Mouse (Mus musculus): ENCODE data around the gene Cldnd1. TPM values are rescaled to one million over a fixed set of nuclear protein-coding genes. Genes with fewer than 3 reads are reported as not detected.
A peak's percentile ranks its signal among the peaks of the same experiment; 100 is the strongest.

The Cldnd1 gene
- polyA plus RNA-seq, 1 experiment: 51.4 TPM

DNA sequence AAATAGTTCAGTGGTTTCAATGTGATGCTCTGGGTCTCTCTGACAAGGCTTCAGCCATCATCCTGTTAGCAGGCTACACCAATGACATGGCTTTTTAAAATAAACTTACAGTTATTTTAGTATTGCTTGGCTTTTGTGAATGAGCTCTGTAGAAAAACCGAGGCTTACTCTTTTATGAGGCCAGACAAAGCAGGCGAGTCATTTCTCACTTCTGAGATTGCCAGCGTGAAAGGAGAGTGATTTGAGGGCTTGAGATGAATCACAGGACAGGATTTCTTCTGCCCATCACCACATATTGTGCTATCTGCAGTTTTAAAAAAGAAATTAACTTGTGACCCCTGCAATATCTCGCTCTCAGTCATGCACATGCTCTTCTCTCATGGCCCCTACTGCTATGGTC lies 12.7 kb upstream of the Cldnd1 start:
- Histone ChIP-seq H3K4me3 (ENCODE audit: control insufficient read depth, insufficient read depth, low read length) (no peak overlapping the region), H3K4me1 (replicated peaks; ENCODE audit: control insufficient read depth, insufficient read depth, low read length) (no peaks in the 10 kb centered on the region), H3K27me3 (ENCODE audit: control insufficient read depth, insufficient read depth, low read length) (no peaks in the 10 kb centered on the region), H3K27ac (ENCODE audit: control insufficient read depth, insufficient read depth, low read length) (no peak overlapping the region), H3K36me3 (ENCODE audit: control insufficient read depth, insufficient read depth, low read length) (no peaks in the 10 kb centered on the region)
- DNase-seq: no peak
- no peak for TF ChIP-seq CTCF (IDR thresholded peaks at IDR 0.05; ENCODE audit: borderline replicate concordance, control insufficient read depth, extremely low read depth, insufficient read depth, low read length, poor library complexity)
- TF ChIP-seq POLR2A (IDR thresholded peaks at IDR 0.05; ENCODE audit: control insufficient read depth, extremely low read depth, insufficient read depth, low read length, poor library complexity): no peak
- WGBS: 89% methylated on average over 4 of the region's 4 CpGs

DNA sequence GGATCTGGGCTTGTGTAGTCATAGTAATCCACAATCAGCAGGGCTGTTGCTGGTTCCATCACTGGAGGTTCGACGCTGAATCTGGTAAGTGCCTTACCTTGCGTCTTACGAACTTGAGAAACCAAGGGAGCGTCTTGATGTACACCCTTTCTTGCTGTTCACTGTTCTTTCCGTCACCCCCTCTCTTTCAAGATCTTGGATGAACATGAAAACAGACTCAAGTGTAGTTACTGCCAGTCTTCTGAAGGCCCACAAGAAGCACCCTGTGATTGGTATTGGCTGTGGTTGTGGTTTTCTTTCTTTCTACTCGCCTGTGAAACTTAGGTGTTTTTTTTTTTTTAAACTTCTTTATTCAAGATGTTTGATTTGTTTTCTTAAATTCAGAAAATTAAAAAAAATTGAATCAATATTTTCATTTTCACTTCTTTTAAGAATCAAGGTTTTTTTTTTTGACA lies 9.0 kb upstream of the Cldnd1 start, which contains the start of gene Gpr15:
TSS of gene Gpr15 (minus strand) at position 405 of the 455 bp plus-strand sequence.
- Histone ChIP-seq H3K27ac (ENCODE audit: control insufficient read depth, insufficient read depth, low read length) (no peak within 1 kb of the TSS), H3K4me1 (replicated peaks; ENCODE audit: control insufficient read depth, insufficient read depth, low read length) (no peaks in the 10 kb centered on the region), H3K4me3 (ENCODE audit: control insufficient read depth, insufficient read depth, low read length) (no peak within 1 kb of the TSS), H3K27me3 (ENCODE audit: control insufficient read depth, insufficient read depth, low read length) (no peaks in the 10 kb centered on the region), H3K36me3 (ENCODE audit: control insufficient read depth, insufficient read depth, low read length) (no peaks in the 10 kb centered on the region)
- no peak for DNase-seq
- WGBS: 67% methylated on average over 7 of the region's 7 CpGs
- no peak for TF ChIP-seq POLR2A (IDR thresholded peaks at IDR 0.05; ENCODE audit: control insufficient read depth, extremely low read depth, insufficient read depth, low read length, poor library complexity)
- TF ChIP-seq CTCF (IDR thresholded peaks at IDR 0.05; ENCODE audit: borderline replicate concordance, control insufficient read depth, extremely low read depth, insufficient read depth, low read length, poor library complexity): no peak

DNA sequence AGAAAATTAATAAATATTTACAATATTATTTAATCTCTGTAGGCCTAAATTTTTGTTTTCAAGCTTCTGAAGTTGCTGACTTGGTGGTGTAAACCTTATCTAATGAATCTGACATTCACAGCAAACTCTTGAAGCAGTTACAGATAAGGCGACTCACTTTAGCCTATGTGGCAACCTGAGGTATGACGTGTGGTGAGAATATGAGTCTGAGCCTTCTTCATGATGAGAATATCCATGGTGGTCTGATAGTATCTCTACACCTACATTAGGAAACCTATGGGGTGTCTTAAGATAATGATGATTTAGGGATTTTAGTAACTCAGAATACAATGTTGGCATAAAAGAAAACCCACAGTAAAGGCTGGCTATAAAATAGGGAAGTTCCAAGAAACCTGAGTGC lies 5.4 kb upstream of the Cldnd1 start:
- Histone ChIP-seq H3K27me3 (ENCODE audit: control insufficient read depth, insufficient read depth, low read length) (no peaks in the 10 kb centered on the region), H3K4me3 (ENCODE audit: control insufficient read depth, insufficient read depth, low read length) (no peak overlapping the region), H3K4me1 (replicated peaks; ENCODE audit: control insufficient read depth, insufficient read depth, low read length) (no peaks in the 10 kb centered on the region), H3K27ac (ENCODE audit: control insufficient read depth, insufficient read depth, low read length) (no peak overlapping the region), H3K36me3 (ENCODE audit: control insufficient read depth, insufficient read depth, low read length) (no peaks in the 10 kb centered on the region)
- 81% methylated on average over 2 of the region's 2 CpGs for WGBS
- TF ChIP-seq POLR2A (IDR thresholded peaks at IDR 0.05; ENCODE audit: control insufficient read depth, extremely low read depth, insufficient read depth, low read length, poor library complexity) (no peak), CTCF (IDR thresholded peaks at IDR 0.05; ENCODE audit: borderline replicate concordance, control insufficient read depth, extremely low read depth, insufficient read depth, low read length, poor library complexity) (no peak)
- DNase-seq: no peak

DNA sequence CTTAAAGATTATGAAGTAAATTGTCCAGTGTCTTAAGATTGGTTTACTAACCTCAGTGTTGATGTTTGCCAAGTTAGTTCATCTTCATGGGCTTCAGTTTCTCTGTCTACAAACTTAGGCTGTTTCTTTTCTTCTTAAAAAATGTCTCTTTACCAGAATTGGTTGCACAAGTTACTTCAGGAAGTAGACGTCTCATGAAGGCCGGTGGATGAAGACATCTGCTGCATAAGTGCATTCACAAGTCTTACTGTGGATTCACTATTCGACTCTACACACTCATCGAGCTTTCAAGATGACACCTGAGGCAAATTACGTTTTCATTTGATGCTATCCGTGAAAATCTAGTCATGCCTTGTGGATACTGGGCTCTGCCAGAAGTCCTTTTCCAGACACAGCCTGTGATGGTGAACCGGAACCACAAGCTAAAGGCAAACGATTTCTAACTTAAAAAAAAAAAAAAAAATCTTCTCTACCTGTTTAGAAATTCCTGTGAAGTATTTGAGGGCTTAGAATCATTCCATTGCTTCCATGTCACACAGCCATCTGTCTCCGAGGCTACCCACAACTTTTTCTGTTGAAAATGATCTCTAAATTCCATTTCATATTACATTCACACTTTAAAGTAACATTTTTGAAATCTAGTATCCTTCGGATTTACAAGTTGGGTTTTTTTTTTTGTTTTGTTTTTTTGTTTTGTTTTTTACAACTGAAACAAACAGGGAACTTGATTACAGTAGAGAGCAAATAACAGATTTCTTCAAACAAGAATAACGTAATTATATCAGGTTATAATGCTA lies 832 bp upstream of the Cldnd1 start:
- Histone ChIP-seq H3K27ac (ENCODE audit: control insufficient read depth, insufficient read depth, low read length) (no peak overlapping the region), H3K4me3 (ENCODE audit: control insufficient read depth, insufficient read depth, low read length) (no peak overlapping the region), H3K4me1 (replicated peaks; ENCODE audit: control insufficient read depth, insufficient read depth, low read length) (peaks cover 2% of the 10 kb centered on the region; the same call in 1 of the 2 replicates), H3K27me3 (ENCODE audit: control insufficient read depth, insufficient read depth, low read length) (no peaks in the 10 kb centered on the region), H3K36me3 (ENCODE audit: control insufficient read depth, insufficient read depth, low read length) (peaks cover 10% of the 10 kb centered on the region)
- TF ChIP-seq CTCF (IDR thresholded peaks at IDR 0.05; ENCODE audit: borderline replicate concordance, control insufficient read depth, extremely low read depth, insufficient read depth, low read length, poor library complexity): no peak
- no peak for TF ChIP-seq POLR2A (IDR thresholded peaks at IDR 0.05; ENCODE audit: control insufficient read depth, extremely low read depth, insufficient read depth, low read length, poor library complexity)
- no peak for DNase-seq
- WGBS: 85% methylated on average over 11 of the region's 11 CpGs

DNA sequence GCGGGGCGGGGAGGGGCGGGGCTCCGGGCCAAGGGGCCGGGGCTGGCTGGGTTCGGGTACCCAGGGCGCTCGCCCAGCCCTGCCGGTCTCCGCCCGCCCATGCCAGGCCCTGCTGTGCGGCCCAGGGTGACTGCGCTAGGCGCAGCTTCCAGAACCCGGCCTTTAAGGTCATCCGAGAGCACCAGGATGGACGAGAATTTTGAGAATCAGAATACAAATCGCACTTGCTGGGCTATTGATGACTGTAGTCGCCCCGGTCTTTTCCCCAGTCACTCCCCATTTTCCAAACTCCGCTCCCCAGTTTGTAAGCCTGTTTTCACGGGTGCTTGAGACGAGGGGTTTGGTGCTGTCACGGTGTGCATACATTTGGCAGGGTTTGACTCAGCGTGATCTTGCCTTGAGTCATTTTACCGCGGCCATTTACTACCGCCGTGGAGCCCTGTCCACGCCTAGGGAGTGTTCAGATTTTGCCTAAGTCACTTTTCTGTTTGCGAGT lies 514 bp downstream of the Cldnd1 start:
- no peaks in the 10 kb centered on the region for H3K27me3 ChIP-seq (ENCODE audit: control insufficient read depth, insufficient read depth, low read length)
- TF ChIP-seq CTCF (IDR thresholded peaks at IDR 0.05; ENCODE audit: borderline replicate concordance, control insufficient read depth, extremely low read depth, insufficient read depth, low read length, poor library complexity) (no peak), POLR2A (IDR thresholded peaks at IDR 0.05; ENCODE audit: control insufficient read depth, extremely low read depth, insufficient read depth, low read length, poor library complexity) (no peak)
- DNase-seq: no peak

DNA sequence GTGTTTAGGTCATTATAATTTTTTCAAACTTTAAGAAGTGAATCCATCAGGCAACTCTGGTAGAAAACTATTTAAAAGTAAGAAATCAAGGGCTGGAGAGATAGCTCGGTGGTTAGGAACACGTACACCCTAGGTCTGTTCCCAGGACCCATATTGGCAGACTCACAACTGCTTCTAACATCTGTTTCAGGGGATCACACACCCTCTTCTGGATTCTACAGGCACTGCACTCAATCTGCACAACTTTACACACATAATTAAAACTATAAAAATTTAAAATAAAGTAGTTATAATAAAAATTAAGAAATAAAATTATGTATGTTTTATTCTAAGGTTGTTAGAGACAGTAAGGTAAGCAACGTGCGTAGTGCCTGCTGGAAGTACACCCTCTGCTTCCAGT lies 10.5 kb downstream of the Cldnd1 start:
- Histone ChIP-seq H3K4me3 (ENCODE audit: control insufficient read depth, insufficient read depth, low read length) (no peak overlapping the region), H3K27me3 (ENCODE audit: control insufficient read depth, insufficient read depth, low read length) (no peaks in the 10 kb centered on the region), H3K36me3 (ENCODE audit: control insufficient read depth, insufficient read depth, low read length) (no peaks in the 10 kb centered on the region; the same call in 1 of the 2 replicates), H3K4me1 (replicated peaks; ENCODE audit: control insufficient read depth, insufficient read depth, low read length) (no peaks in the 10 kb centered on the region), H3K27ac (ENCODE audit: control insufficient read depth, insufficient read depth, low read length) (no peak overlapping the region)
- no peak for DNase-seq
- WGBS: 89% methylated on average over 4 of the region's 4 CpGs
- TF ChIP-seq POLR2A (IDR thresholded peaks at IDR 0.05; ENCODE audit: control insufficient read depth, extremely low read depth, insufficient read depth, low read length, poor library complexity) (no peak), CTCF (IDR thresholded peaks at IDR 0.05; ENCODE audit: borderline replicate concordance, control insufficient read depth, extremely low read depth, insufficient read depth, low read length, poor library complexity) (no peak)

More for the DNA sequence above, 514 bp downstream of the Cldnd1 start:
- H3K36me3 ChIP-seq (ENCODE audit: control insufficient read depth, insufficient read depth, low read length): peaks cover 19% of the 10 kb centered on the region
- H3K27ac ChIP-seq (ENCODE audit: control insufficient read depth, insufficient read depth, low read length): no peak overlapping the region
- under 1% methylated on average over 24 of the region's 31 CpGs for WGBS
- peaks cover 2% of the 10 kb centered on the region; the same call in 1 of the 2 replicates for H3K4me1 ChIP-seq (replicated peaks; ENCODE audit: control insufficient read depth, insufficient read depth, low read length)
- peak overlapping the region; percentile 58 for H3K4me3 ChIP-seq (ENCODE audit: control insufficient read depth, insufficient read depth, low read length)

All from thymus, adult 2 months (tissue).